Mouse (Mus musculus) lung, adult 2 months (tissue): Measurements from ENCODE around the gene Kcnip1.

Source experiments
- CTCF ChIP-seq: fragments of 200-500 bp; IDR thresholded peaks from 2 replicates; pipeline ENCODE4 v1.5.1; 2011; ENCODE audit warnings: mild to moderate bottlenecking, low read length, control low read depth; ENCODE audit not compliant: insufficient read depth
- POLR2A ChIP-seq: fragments of 200-500 bp; IDR thresholded peaks from 2 replicates; pipeline ENCODE4 v1.6.1; 2011; ENCODE audit warnings: low read depth, mild to moderate bottlenecking, control low read depth, low read length, borderline replicate concordance; ENCODE audit errors: extremely low read depth

- TF ChIP-seq CTCF (no peak), POLR2A (no peak)
Observed at GRCm38 (mm10) chr11:33938561-33939274, 54.2 kb downstream of the Kcnip1 start.
